Mouse (Mus musculus) mouse embryonic stem cell (cell line): ENCODE measurements around the gene Slc6a9.

Source experiments
- in situ Hi-C, 2 experiments: fragments of 300-500 bp; cut with MboI; formaldehyde crosslinking; loops; 1 replicate in 1 of 2; 3 replicates in 1 of 2; pipeline ENCODE4 v1.14.3; 2019 to 2020; ENCODE audit warnings: low sequenced_read_pairs in 2 of 2, low pct_unique_long_range_greater_than_20kb in 1 of 2, mixed read lengths in 1 of 2; ENCODE audit not compliant: unreplicated experiment in 1 of 2

Gene Slc6a9

DNA sequence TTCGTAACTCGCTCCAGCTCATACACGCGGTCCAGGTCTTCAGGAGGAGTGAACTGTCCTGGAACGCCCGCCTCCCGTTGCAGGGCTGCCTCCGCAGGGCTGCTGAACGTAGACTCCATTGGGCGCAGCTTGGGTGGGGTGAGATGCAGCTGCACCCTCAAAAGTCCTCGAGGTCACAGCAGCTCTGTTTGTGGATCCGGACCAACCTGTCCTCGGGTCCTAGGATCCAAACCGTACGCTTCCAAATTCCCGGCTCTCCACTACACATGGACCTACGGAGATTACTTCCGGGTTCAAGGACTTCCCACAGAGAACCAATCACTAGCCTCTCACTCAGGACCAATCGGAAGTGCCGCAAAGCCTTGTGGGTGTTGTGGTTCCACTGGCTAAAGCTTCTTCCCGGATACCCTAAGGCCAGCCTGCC lies 57.4 kb downstream of the Slc6a9 start, which contains the start of gene Dph2:
TSS of gene Dph2 (minus strand) at position 295 of the 424 bp plus-strand sequence.
- in situ Hi-C loops, result no loop called here

DNA sequence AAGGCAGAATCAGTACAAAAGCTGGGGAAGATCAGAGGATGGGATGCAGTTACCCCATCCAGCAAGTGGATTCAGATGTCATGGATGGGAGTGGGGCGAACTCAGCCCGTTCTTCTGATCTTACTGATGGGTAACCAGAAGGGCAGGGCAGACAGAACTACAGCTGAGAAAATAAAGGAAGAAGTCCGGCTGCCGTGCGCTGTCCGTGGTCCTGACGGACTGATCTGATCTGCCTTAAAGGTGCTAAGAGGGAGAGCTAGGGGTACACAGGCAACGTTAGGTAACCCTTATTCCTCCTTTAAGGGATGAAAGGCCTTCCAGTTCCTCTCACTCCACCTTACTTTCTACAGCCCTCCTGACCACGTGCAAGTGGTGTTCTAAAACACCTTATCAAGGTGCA lies 59.1 kb downstream of the Slc6a9 start:
- in situ Hi-C loops, result no loop called here

- in situ Hi-C loops, result no loop called here
Observed at GRCm38 (mm10) chr4:117894601-117895000, 60.3 kb downstream of the Slc6a9 start.

- in situ Hi-C loops, result no loop called here
Observed at GRCm38 (mm10) chr4:117895339-117895738, 61.0 kb downstream of the Slc6a9 start.

DNA sequence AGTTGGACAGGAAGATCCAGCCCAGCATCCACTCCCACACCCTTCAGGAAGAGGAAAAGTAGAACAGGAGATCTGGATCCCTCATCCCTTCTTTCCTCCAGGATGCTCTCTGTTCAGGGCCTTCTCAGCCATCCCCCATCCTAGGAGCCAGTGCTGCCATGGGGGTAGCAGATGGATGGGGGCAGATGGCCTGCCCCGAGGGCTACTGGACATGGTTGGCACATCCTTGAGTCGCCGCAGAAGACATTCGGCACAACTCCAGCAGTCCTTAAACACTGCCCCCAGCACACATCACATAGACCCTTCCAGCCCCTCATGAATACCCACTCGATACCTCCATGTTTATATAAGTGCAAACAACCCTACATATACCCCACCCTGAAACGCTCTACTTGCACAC lies 61.7 kb downstream of the Slc6a9 start:
- in situ Hi-C loops, result no loop called here

GRCm38 (mm10) chr4:117898111-117898510 lies 63.8 kb downstream of the Slc6a9 start:
- in situ Hi-C loops, result no loop called here

GRCm38 (mm10) chr4:117904094-117904493 lies 69.8 kb downstream of the Slc6a9 start:
- in situ Hi-C loops, result no loop called here

DNA sequence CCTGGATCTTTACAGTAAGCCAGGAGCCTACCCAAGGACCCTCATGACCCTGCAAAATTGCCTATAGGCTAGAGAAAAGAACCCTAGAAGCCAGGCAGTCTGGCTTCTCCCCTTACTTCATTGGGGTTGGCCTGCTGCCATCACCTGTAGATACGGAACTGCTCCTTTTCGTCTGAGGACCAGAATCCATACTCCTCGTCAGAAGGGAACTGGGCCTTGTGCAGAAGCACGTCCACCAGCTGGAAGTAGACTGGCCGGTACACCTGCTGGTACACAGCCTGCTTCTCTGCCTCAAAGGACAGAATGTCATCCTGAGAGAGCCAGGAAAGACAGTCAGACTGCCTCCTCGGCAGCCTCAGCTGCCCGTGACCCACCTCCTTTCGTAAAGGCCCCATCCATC lies 70.5 kb downstream of the Slc6a9 start:
- in situ Hi-C loops, result no loop called here

DNA sequence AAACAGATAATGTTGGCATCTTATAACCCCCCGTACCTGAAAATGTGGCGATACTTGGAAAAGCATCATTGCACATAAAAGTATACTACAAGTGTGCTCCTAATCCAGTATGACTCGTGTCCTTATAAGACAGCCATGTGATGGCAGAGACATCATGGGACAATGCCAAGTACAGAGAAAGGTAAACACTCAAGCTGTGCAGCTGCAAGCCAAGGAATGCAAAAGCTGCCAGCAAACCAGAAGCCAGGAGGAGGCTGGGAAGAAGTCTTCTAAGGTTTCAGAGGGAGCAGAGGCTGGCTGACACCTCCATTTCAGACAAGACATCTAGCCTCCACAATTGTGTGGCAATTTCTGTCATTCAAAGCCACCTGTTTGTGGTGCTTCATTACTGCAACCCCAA lies 71.9 kb downstream of the Slc6a9 start:
- in situ Hi-C loops, result no loop called here

DNA sequence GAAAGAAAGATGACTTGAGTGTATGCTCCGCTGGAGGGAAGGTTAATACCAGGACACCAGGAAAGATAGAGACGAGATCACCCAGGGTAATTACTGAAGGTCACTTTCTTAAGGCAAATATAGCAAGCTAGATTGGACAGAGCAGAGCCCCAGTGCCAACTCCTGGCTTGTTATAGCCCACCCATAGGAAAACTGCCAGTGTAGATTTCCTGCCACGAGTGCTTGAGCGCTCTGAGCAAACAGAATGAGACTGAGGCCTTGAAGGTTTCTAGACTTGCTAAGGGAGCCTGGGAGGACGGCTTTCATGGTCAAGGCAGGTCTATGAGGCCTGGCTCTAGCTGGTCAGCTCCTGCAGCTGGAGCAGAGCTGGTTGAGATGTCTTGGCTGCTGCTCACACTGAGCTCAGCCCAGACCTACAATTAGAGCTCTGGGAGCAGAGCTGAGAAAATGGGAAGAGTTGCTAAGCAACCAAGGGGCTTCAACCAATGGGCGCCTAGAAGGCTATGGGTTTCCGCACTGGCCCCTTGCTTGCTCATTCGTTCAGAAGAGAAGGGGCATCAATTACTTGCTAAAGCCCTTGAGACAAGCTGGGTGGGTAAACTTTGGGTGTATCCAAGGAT lies 74.6 kb downstream of the Slc6a9 start:
- in situ Hi-C loops, result no loop called here

- in situ Hi-C loops, result no loop called here
Observed at GRCm38 (mm10) chr4:117912131-117912561, 77.8 kb downstream of the Slc6a9 start.

DNA sequence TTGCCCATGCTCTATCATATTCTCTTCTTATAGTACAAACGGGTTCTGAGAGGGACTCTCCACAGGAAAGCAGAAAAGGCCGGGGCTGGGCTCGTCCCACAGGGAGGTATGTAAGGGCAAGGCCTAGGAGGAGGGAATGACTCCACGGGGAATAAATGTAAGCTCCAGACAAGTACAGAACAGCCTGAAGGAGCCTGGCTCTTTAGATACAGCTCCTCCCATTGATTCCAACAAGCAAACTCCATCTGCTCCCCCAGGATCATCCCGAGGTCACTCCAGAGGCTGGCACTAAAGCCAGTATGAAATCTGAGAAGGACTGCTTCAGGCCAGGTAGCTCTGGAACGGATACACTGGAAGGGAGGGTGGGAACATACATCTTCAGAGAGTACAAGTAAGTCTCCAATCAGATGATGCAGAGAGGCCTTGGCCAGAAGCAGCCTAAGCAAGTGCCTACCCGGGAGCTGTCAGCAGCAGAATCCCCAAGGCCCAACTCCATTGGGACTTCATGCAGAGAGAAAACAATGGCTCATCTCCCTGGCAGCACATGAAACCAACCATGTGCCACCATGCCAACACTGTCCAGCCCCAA lies 78.5 kb downstream of the Slc6a9 start:
- in situ Hi-C loops, result no loop called here

DNA sequence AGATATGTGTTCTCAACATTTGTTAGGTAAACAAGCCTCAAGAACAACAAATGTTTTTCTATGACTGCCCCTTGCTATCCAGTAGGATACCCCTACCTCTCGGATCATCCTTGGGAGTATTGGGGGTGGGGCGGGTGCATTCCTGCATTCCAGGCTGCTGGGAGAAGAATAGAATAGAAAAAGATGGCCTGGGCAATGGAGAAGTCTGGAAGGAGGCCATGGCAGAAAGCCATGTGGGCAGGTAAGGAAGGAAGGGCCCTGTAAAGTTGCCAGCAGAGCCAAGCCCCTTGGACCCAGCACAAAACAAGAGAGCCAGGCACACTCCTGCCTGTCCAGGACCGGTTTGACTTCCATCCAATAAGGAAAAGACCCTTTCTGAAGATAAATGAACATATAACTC lies 79.1 kb downstream of the Slc6a9 start:
- in situ Hi-C loops, result no loop called here

DNA sequence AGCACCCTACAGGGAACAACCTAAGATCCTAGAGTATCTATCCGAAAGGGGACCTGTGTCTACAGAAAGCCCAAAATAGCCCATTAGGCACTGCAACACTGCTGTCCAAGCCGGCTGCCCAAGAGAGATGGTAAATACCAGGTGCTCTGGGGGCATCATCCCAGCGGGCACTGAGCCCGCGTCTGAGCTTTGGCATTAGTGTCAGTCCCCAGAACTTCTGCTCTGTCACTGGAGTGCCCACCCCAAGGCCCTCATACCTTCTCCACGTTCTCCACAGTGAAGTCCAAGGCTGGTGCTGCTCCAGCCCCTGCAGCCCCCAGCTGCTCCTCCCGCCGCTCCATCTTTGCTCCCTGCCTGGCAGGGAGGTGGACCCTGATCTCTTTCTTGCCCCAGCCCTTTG lies 79.7 kb downstream of the Slc6a9 start:
- in situ Hi-C loops, result no loop called here

GRCm38 (mm10) chr4:117914591-117915442 lies 80.5 kb downstream of the Slc6a9 start, which contains the start of gene Ipo13:
Gene Ipo13, minus strand, starts transcription at chr4:117914999.
- in situ Hi-C loops, result no loop called here

- in situ Hi-C loops, result no loop called here
Observed at GRCm38 (mm10) chr4:117915489-117916105, 81.3 kb downstream of the Slc6a9 start.

DNA sequence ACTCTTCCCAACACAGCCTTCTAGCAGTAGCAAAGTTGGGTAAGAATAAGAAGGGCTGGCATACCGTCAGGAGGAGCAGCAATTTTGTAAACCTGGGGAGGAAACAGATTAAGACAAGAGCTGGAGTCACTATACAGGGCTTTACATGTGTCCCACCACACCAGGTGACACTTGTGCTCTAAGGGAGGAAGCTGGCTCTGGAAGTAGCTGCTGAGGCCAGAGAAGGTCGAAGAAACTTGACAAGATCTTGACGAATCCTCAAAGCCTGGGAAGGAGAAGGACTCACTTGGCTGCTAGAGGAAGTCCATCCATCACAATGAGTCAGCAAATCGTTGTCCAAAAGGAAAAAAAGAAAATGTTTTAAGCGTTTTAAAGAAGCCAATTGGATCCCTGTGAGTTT lies 82.1 kb downstream of the Slc6a9 start:
- in situ Hi-C loops, result no loop called here

GRCm38 (mm10) chr4:117917402-117917801 lies 83.1 kb downstream of the Slc6a9 start:
- in situ Hi-C loops, result no loop called here

DNA sequence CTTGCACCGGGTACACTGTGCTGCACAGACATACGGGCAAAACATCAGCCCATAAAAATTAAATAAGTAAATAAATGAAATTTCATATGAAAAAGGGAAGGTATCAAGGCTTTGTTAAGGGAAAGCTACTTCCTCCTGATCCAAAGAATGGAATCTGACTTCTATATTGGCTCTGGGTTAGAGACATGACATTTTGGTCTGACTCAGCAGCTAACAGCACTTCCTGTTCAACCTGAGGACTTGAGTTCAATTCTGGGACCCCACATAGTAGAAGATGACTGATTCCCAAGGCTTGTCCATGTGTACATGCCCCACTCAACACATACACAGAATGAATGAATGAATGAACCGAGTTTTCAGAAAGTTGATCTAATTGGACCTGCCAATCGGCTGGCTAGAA lies 83.5 kb downstream of the Slc6a9 start:
- in situ Hi-C loops, result no loop called here
